Mouse (Mus musculus) forebrain, embryonic 16.5 days (tissue): ENCODE data around the gene Gm8994. TPM values are rescaled to one million over a fixed set of nuclear protein-coding genes. Genes with fewer than 3 reads are reported as not detected.
"Not testable (repeated sequence)": the region's sequence is repeated elsewhere in the genome, so short reads cannot be mapped to it uniquely, and the experiment has no call there.

Experiments
- ATAC-seq: fragments of 200-750 bp; cut with Nextera tagmentation; 2 replicates; pipeline ENCODE4 v1.8.0; 2017; ENCODE audit warnings: mild to moderate bottlenecking, moderate library complexity
- H3K27ac ChIP-seq: fragments of 300-500 bp; sonication (generic); 2 replicates; pipeline ENCODE4 v1.5.1; 2014; ENCODE audit warnings: low read length, control low read depth
- H3K27me3 ChIP-seq: fragments of 300-500 bp; sonication (generic); replicated peaks from 2 replicates; pipeline ENCODE4 v1.6.1; 2014; ENCODE audit warnings: low read length; ENCODE audit not compliant: control insufficient read depth, insufficient read depth
- H3K36me3 ChIP-seq: fragments of 300-500 bp; sonication (generic); 2 replicates; pipeline ENCODE4 v1.6.1; 2014; ENCODE audit not compliant: control insufficient read depth, insufficient read depth
- H3K4me1 ChIP-seq: fragments of 300-500 bp; sonication (generic); replicated peaks from 2 replicates; pipeline ENCODE4 v1.6.1; 2014; ENCODE audit warnings: low read length; ENCODE audit not compliant: control insufficient read depth, insufficient read depth
- H3K4me2 ChIP-seq: fragments of 300-500 bp; sonication (generic); 2 replicates; pipeline ENCODE4 v1.6.1; 2014; ENCODE audit warnings: mild to moderate bottlenecking, low read length, control low read depth
- H3K4me3 ChIP-seq: fragments of 300-500 bp; sonication (generic); replicated peaks from 2 replicates; pipeline ENCODE4 v1.5.1; 2014; ENCODE audit warnings: mild to moderate bottlenecking, low read length, control low read depth
- H3K9ac ChIP-seq: fragments of 300-500 bp; sonication (generic); replicated peaks from 2 replicates; pipeline ENCODE4 v1.6.1; 2014; ENCODE audit warnings: low read depth, low read length, control low read depth
- H3K9me3 ChIP-seq: fragments of 300-500 bp; sonication (generic); 2 replicates; pipeline ENCODE4 v1.6.1; 2016; ENCODE audit warnings: low read length; ENCODE audit not compliant: control insufficient read depth
- WGBS: fragments of 180-500 bp; shearing (Covaris S2); extraction: QIAGEN DNeasy Blood & Tissue Kit; methylation state at CpG from one replicate; pipeline ENCODE4 v1.1.7; 2014; 5-methylcytosine and 5-hydroxymethylcytosine counted together
- polyA plus RNA-seq: library from polyadenylated mRNA; unstranded; fragments of >200 nt; fragmentation: Nextera tagmentation; extraction: Ambion mirVana; gene quantifications from 2 replicates; pipeline ENCODE4 v1.2.1, GENCODE M21; 2015

Gm8994 gene
- polyA plus RNA-seq: not detected in 2 replicates

- not testable (repeated sequence) for ATAC-seq
- WGBS: 95% methylated on average over 4 of the region's 4 CpGs
These were observed at the start of gene Gm8994 for GRCm38 (mm10) chr6:136327239-136327638. TSS of gene Gm8994 (plus strand) at chr6:136327539.

DNA sequence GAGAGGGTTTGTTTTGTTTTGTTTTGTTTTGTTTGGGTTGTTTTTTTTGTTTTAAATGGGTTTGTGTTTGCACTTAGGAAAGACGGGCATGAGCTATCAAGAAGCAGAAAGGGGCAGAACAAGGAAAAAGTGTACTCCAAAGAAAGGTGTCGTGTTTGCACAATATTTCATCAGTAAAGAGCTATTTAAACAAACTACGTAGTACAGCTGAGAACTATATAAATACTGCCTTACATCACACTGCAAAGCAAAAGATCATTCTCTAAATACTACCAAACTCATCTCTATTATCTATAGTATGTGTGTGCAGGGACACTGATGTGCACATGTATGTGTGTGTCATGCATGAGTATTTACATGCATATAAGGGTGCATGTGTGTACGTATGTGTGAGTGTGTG is 49.7 kb upstream of the Gm8994 start:
- WGBS: 80% methylated on average over 4 of the region's 4 CpGs
- no peak overlapping the region for H3K4me2 ChIP-seq
- no peaks in the 10 kb centered on the region for H3K36me3 ChIP-seq
- H3K9ac ChIP-seq: no peak overlapping the region
- H3K4me3 ChIP-seq: no peak overlapping the region
- no peak for ATAC-seq
- no peak overlapping the region for H3K27ac ChIP-seq
- no peaks in the 10 kb centered on the region for H3K9me3 ChIP-seq
- H3K4me1 ChIP-seq: no peaks in the 10 kb centered on the region
- no peaks in the 10 kb centered on the region for H3K27me3 ChIP-seq

More at GRCm38 (mm10) chr6:136327239-136327638, at the start of gene Gm8994:
- H3K9me3 ChIP-seq, H3K27ac ChIP-seq, H3K27me3 ChIP-seq, H3K4me2 ChIP-seq, H3K9ac ChIP-seq, H3K36me3 ChIP-seq, H3K4me3 ChIP-seq, H3K4me1 ChIP-seq: not testable (repeated sequence)

- no peak for ATAC-seq
- Histone ChIP-seq H3K27ac (no peak overlapping the region), H3K9ac (no peak overlapping the region), H3K4me1 (no peaks in the 10 kb centered on the region), H3K4me2 (no peak overlapping the region), H3K4me3 (no peak overlapping the region), H3K9me3 (no peaks in the 10 kb centered on the region), H3K36me3 (no peaks in the 10 kb centered on the region), H3K27me3 (no peaks in the 10 kb centered on the region)
- WGBS: 71% methylated on average over 8 of the region's 8 CpGs
These were observed 42.8 kb upstream of the Gm8994 start for GRCm38 (mm10) chr6:136284565-136284964.

GRCm38 (mm10) chr6:136286180-136286579 is 41.2 kb upstream of the Gm8994 start:
- Histone ChIP-seq H3K27me3 (no peaks in the 10 kb centered on the region), H3K27ac (no peak overlapping the region), H3K4me2 (no peak overlapping the region), H3K36me3 (no peaks in the 10 kb centered on the region), H3K9me3 (no peaks in the 10 kb centered on the region), H3K4me3 (no peak overlapping the region), H3K9ac (no peak overlapping the region), H3K4me1 (no peaks in the 10 kb centered on the region)
- no peak for ATAC-seq
- 80% methylated on average over 11 of the region's 11 CpGs for WGBS

GRCm38 (mm10) chr6:136286589-136286988 is 40.8 kb upstream of the Gm8994 start:
- Histone ChIP-seq H3K36me3 (no peaks in the 10 kb centered on the region), H3K4me2 (no peak overlapping the region), H3K27me3 (no peaks in the 10 kb centered on the region), H3K9me3 (no peaks in the 10 kb centered on the region), H3K4me3 (no peak overlapping the region), H3K4me1 (no peaks in the 10 kb centered on the region), H3K9ac (no peak overlapping the region), H3K27ac (no peak overlapping the region)
- ATAC-seq: no peak
- WGBS: 70% methylated on average over 4 of the region's 4 CpGs

DNA sequence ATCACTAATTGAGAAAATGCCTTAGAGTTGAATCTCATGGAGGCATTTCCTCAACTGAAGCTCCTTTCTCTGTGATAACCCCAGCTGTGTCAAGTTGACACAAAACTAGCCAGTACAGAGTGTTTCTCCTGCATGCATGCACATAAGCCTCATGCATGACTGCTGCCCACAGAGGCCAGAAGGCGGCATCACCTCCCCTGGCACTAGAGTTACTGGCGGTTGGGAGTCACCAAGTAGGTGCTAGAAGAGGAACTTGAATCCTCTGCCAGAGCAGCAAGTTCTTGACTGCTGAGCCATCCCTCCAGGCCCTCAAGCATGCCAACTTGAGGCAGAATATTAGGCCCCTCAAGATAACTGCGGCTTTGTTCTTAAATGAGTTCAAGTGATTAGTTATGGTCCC is 35.9 kb upstream of the Gm8994 start:
- no peak for ATAC-seq
- WGBS: 94% methylated on average over 3 of the region's 3 CpGs
- Histone ChIP-seq H3K4me3 (no peak overlapping the region), H3K36me3 (no peaks in the 10 kb centered on the region), H3K9ac (no peak overlapping the region), H3K4me1 (0 out of 2 replicates have a peak, but pooled peaks cover 3% of the 10 kb centered on the region), H3K4me2 (no peak overlapping the region), H3K9me3 (peaks cover 2% of the 10 kb centered on the region), H3K27me3 (no peaks in the 10 kb centered on the region), H3K27ac (no peak overlapping the region)

DNA sequence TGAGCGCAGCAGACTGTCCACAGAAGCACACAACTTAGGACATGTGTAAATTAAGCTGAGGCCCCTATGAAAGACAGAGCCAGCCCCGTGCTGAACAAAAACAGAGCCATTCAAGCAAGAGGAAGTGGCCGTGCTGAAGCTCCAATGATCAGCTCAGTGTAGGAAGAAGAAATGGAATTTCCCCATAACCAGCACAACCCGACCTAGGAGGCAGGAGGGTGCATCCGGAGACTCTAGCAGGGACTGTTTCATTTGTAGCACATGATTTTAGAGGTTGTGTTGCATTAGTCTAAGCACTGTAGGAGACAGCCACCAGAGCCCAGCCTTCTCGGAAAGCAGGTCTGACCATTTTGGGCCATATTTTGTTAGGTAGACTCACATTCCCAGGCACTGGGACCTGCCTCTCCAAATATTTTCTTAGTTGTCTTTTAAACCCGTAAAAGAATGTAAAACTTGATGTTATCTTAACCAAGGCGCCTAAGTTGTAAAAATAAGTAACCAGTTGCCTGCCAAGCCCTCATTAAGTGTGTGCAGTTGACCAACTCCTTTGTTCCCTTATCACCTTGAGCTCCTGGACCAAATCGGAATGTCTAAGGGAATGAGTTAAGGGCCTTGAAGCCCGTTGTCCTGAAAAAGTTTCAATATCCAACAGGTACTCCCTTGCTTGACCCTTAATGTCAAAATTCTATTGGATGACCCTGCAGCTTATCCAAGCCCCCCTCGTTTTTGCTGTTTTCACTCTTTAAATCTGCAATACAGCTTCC is 35.2 kb upstream of the Gm8994 start:
- H3K4me2 ChIP-seq: no peak overlapping the region
- H3K27me3 ChIP-seq: no peaks in the 10 kb centered on the region
- H3K9ac ChIP-seq: no peak overlapping the region
- H3K4me3 ChIP-seq: no peak overlapping the region
- 78% methylated on average over 11 of the region's 11 CpGs for WGBS
- no peaks in the 10 kb centered on the region for H3K36me3 ChIP-seq
- ATAC-seq: no peak
- peaks cover 2% of the 10 kb centered on the region for H3K9me3 ChIP-seq
- 0 out of 2 replicates have a peak, but pooled peaks cover 3% of the 10 kb centered on the region for H3K4me1 ChIP-seq
- no peak overlapping the region for H3K27ac ChIP-seq

GRCm38 (mm10) chr6:136293700-136294099 is 33.6 kb upstream of the Gm8994 start:
- no peak overlapping the region for H3K4me3 ChIP-seq
- no peaks in the 10 kb centered on the region for H3K36me3 ChIP-seq
- H3K9ac ChIP-seq: no peak overlapping the region
- H3K27ac ChIP-seq: no peak overlapping the region
- no peak for ATAC-seq
- H3K4me1 ChIP-seq: 0 out of 2 replicates have a peak, but pooled peaks cover 3% of the 10 kb centered on the region
- no peaks in the 10 kb centered on the region for H3K27me3 ChIP-seq
- H3K9me3 ChIP-seq: peaks cover 2% of the 10 kb centered on the region
- WGBS: 83% methylated on average over 6 of the region's 6 CpGs
- H3K4me2 ChIP-seq: no peak overlapping the region

DNA sequence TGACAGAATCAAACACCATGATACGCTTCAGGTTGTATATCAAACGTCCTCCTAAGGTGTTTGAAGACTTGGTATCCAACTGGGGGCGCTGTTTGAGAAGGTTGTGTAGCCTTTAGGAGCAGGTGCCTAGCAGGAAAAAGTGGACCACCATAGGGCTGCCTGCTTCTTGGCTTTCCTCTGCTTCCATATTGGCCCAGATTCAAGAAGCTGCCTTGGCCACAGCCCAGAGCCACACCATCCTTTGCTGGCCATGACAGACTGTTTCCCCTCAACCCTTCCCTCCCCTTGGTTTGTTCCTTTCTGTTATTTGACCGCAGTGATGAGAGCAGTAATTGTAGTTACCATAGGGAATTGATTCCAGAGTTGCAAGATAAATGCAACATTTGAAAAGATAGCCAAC is 31.5 kb upstream of the Gm8994 start:
- H3K4me1 ChIP-seq: 0 out of 2 replicates have a peak, but pooled peaks cover 3% of the 10 kb centered on the region
- no peak overlapping the region for H3K4me2 ChIP-seq
- no peak for ATAC-seq
- H3K9me3 ChIP-seq: peaks cover 2% of the 10 kb centered on the region
- H3K36me3 ChIP-seq: no peaks in the 10 kb centered on the region
- H3K9ac ChIP-seq: no peak overlapping the region
- no peak overlapping the region for H3K4me3 ChIP-seq
- no peak overlapping the region for H3K27ac ChIP-seq
- H3K27me3 ChIP-seq: no peaks in the 10 kb centered on the region
- 77% methylated on average over 4 of the region's 4 CpGs for WGBS
